Mouse (Mus musculus) layer of hippocampus, adult 18-20 months (tissue): Measurements from ENCODE around the gene Fyn. TPM values are rescaled to one million over a fixed set of nuclear protein-coding genes. Genes with fewer than 3 reads are reported as not detected.

Experiments
- DNase-seq, 2 experiments: peaks; one replicate each; pipeline ENCODE4 v3.0.0; 2022; ENCODE audit warnings: low spot score in 2 of 2
- total RNA-seq, 2 experiments: library from RNA; stranded (reverse); gene quantifications; 2 replicates each; pipeline ENCODE4 v1.2.3; 2021

The Fyn gene
- total RNA-seq, 2 experiments from 2014 or later: 115 to 118 TPM

DNA sequence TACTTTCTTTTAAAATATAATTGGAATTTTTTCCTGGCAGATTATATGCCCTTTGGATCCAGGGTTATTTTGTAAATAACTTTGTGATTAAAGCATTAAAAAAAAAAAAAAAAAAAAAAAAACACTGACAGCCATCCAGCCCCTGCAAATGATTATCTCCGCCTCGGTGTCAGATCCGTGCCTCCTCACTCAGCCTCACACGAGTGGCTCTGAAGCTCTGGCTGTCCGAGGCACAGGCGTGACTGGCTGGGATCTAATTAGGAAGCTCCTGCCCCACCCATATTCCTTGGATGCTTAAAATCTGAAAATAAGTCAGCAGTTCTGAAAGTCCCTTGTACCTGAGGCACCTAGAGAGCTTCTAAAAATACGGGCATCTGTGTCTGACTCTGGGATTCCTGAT lies 164.2 kb downstream of the Fyn start:
- DNase-seq: no peak

DNA sequence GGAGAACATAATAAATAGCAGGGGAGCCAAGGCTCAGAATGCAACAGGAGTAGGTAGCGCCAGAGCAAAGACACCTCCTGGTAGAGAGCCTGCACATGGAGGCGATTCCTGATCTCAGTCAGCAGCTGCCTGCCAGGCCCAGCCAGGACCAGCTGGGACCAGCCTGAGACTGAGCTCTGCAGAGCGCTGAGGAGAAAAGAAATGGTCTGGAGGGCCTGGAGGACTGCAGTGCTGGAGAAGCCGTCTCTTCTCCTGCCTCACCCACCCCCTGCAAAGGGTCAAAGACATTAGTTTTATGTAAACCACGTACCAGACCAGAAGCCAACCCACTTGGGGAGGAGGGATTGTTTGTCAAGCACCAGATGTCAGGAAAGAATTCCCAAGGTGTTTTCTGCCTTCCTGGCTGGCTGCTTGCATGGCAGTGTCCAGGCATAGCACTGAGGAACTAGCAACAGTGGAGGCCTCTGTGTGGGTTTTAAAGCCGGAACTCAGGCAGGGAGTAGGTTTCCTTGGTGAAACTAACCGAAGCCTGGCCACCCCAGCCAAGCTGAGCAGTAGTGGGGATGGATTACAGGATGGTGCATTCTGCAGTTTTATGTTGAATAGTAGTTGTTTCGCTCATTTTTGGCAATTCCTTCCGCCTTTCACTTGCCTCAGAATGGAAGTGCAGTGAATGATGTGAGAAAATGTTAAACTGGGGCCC lies 165.8 kb downstream of the Fyn start:
- no peak for DNase-seq

DNA sequence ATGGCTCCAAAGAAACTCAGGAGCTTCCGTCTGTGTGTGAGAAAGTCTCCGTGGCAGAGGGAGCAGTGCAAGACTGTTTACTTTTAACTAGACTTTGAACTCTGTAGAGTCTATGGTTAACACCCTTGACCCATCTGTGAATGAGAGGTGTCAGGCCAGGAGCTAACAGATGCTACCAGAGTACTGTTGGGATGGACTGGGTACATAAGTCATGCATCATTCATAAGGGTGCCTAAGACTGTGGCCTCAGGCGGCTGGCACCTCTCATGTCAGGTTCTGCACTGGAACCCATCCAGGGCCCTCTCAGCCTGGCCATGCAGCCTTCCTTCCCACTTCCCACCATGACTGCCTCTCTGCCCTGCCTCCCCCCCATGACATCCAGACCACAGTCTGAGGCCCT lies 166.7 kb downstream of the Fyn start:
- no peak for DNase-seq

DNA sequence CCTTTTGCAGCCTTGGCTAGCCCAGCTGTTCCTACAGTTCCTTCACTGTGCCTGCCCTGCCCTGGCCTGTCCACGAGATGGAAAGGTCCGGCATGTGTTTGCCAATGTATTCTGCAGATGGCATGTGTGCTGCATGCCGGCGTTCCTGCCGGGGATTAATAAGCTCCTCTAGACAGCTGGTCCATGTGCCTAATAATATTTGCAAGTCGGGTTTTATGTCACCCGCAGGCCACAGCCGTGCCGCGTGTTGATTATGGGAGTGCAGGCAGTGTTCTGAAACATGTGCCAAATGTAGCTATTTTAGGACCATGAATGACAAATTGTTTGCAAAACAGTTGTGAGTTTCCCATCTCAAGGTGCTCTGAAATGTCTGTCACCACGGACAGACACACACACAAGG lies 167.6 kb downstream of the Fyn start:
- peak in 1 of 2 experiments; percentile 72 for DNase-seq

DNA sequence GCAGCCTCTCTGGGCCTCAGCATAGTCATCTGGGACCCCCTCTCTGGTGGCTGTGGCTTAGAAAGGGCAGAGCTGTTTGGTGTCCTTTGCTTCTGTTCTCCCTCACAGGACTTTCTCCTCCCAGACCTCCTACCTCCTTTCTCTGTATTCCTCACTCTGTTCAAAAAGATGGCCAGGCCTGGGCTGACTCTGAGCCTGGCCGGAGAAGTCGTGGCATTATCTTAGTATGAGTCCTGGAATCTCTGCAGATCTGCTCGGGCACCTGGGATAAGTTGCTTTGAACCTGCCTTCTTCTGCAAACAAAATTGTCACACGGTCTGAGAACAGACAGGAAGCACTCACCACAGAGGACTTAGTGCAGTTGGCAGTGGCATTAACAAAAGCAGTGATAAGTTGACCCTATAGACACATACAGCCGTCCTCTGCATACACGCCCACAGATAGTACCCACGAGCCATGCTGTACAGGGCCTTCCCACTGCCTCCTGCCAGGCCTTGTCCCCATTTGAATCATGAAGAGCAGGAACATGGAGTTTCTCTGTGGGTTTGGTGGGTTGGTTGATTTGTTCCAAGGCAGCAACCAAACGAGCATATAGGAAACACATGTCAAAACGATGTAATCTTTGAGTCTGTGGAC lies 171.5 kb downstream of the Fyn start:
- DNase-seq: no peak

- peak in 1 of 2 experiments; percentile 69 for DNase-seq
Observed at GRCm38 (mm10) chr10:39540995-39541394, 172.3 kb downstream of the Fyn start.

DNA sequence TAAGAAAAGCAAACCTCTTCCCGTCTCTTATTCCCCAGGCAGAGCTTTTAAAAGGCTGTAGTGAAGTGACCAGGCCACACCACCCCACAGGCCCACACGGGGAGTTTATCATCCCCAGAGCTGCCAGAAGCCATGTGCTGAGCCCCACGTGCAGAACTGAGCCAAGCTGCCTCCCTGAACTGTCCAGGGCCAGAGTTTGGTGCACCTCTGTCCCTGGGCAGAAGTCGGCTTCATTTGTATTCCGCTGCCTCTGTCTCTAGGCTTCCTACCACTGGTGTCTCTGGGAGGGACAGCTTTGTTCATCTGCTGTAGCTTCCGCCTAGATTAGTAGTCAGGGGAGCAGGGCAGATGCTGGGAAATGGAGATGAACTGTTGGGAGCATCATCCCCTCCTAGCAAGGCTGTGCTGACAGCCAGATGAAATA lies 172.8 kb downstream of the Fyn start:
- DNase-seq: no peak

- DNase-seq: peak in 1 of 2 experiments; percentile 58
Observed at GRCm38 (mm10) chr10:39541951-39542521, 173.4 kb downstream of the Fyn start.

DNA sequence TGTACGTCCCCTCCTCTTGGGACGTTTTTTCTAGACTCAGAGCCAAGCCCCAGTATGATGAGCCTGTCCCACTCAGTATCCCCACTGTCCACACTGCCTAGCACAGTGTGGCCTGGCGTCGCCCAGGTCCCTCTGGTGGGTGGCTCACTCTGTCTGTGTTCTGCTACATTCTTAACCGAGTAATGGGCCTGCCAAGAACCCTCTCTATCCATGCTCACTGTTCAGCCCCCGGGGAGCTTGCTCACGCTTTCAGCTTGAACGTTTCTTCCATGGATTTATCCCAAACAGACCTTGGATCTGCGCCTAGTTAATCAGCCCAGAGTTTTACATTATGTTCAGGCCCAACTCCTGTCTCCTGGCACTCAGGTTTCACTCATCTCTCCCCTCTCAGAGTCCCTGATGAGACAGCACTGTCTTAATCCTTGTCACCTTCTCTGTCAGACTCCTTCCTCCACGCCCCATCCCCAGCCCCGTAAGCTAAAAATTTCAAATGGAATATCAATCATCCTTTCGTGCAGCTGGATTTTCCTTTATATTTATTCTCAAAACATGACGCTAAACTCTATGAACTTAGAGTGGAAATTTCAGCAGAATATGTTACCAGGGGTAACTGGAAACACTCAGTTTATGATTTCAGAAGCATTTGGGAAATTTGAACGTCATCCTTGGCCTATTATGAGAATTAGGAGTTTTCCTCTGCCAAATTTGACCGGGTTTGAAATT lies 174.0 kb downstream of the Fyn start:
- DNase-seq: peak in 1 of 2 experiments; percentile 61

GRCm38 (mm10) chr10:39543258-39543770 lies 174.7 kb downstream of the Fyn start:
- no peak for DNase-seq

DNA sequence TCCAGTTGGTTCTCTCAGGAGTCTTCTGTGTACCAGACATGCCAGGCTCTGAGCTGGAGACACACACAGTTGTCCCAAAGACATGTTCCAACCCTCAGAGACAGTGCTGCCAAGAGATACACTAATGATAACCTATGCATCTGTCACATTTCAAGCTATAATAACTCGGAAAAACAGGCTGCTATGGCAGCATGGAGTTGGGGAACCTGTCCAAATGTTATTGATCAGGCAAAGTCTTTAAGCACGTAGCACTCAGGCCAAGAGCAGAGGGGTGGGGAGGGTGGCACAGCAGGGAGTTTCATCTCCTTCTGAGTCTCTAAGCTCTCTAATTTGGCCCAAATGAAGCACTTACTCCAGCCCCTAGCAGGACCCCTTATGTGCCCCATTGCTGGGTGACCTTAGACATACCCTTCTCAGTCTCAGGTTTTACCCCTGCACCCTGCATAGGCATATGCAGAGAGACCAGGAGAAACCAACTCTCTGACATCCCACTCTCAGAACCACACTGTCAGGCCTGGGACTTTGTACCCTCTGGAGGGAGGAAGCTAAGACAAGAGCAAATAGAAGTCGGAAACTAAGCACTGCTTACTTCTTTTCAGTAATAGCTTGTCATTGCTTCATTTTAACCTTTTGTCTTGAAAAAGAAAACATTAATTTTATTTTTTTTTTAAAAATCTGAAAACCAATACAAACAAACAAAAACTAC lies 178.9 kb downstream of the Fyn start:
- DNase-seq: no peak

DNA sequence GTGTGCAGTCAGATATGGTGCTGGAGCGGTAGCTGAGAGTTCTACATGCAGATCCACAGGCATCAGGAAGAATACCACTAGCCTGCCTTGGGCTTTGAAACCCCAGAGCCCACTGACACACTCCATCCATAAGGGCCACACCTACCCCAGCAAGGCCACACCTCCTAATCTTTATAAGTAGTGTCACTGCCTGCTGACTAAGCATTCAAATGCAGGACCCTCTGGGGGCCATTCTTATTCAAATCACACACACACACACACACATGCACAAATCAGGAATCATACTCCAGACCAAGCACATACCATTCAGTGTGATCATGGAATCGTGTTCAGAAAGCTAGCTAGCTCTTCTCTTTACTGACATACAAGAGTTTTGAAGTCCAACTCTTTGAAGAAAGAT lies 182.1 kb downstream of the Fyn start:
- DNase-seq: no peak

GRCm38 (mm10) chr10:39551637-39552185 lies 183.1 kb downstream of the Fyn start:
- DNase-seq: no peak

DNA sequence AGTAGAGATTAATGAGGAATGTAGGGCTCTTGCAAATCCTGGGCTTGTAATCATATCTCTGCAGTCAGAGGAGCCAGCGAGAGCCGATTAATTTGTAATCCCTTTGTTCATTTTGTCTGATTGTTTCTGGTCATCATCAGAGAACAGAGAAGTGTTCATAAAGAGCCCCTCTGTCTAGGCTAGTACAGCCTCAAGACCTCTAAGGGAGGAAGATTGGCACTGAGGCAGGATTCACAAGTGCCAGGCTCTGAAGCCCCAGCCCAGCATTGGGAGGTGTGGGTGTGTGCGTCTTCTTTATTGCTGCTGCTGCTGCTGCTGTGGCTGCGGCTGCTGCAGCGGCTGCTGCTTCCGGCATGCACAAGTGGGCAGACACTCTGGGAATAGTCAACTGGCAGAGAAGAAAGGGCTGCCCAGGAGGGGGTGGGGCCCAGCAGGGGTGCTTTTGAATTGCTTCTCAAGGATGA lies 183.7 kb downstream of the Fyn start:
- DNase-seq: no peak

- no peak for DNase-seq
Observed at GRCm38 (mm10) chr10:39552903-39553302, 184.2 kb downstream of the Fyn start.

DNA sequence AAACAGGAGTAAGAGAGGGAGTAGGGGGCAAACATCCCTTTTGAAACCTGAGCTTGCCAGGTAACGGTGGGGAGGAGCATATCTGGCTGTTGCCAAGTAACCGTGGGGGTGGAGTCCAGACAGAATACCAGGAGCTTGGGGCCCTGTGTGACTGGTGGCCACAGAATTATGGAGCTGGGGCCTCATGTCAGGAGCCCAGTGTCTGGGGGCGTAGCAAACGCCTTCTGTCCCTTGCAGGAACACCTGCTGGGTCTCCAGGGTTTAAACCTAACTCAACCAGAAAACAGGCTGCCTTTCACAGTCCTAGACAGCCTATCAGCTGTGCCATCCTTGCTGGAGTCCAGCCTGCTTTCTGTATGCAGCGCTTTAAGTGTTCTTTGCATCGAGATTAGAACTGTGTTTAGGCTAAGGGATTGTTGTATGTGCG lies 186.6 kb downstream of the Fyn start:
- no peak for DNase-seq

DNA sequence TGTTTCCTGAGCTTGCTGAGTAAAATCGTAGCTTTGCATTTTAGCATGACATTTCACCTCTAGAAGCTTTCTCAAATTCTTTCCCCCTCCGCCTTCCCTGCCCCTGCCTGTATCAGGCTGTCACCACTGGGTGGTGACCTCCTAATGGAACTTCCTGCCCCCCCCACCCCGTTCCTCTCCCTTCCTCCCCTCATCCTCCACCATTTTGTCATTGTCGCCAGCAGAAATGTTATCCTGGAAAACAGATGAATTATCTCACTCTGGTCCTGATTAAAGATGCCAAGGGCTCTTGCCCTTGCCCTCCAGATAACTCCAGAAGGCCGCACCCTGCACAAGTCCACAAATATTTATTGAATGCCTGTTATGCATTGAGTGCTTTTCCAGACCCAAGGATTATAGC lies 187.1 kb downstream of the Fyn start:
- no peak for DNase-seq

DNA sequence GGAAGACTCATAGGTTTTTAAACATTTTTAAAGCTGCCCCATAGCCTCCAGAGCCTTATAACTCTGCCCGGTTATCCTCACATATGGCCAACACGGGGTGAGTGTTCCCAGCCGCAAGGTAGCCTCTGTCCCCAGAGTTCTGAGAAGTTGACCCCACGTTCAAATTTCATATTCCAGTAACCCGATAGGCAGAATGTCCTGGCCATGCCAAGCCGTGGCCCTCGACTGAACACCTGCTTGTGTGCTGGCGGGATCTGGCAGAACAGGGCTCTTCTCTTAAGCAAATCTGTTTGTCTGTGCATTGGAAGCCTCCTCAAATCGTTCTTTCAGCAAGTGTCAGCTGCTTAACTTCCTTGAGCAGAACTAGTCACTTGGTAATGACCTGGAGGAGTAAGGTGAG lies 188.7 kb downstream of the Fyn start:
- no peak for DNase-seq

DNA sequence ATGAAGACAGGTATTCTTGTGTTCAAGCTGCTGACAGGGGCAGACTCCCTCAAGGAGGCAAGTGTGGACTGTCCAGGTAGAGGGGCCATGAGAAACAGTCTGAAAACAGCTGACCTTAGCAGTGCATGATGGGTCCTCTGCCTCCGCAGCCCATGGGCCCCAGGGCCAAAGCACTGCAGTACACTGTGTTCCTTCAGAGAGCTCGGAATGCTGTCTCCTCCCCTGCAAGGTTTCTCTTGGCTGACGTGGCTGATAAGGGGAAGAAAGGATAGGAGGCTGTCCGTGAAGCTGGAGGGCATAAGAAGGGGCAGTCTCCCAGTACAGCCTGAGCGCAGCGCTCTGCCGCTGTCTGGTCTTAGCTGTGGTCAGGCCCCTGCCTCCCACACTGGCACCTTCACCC lies 189.2 kb downstream of the Fyn start:
- no peak for DNase-seq

DNA sequence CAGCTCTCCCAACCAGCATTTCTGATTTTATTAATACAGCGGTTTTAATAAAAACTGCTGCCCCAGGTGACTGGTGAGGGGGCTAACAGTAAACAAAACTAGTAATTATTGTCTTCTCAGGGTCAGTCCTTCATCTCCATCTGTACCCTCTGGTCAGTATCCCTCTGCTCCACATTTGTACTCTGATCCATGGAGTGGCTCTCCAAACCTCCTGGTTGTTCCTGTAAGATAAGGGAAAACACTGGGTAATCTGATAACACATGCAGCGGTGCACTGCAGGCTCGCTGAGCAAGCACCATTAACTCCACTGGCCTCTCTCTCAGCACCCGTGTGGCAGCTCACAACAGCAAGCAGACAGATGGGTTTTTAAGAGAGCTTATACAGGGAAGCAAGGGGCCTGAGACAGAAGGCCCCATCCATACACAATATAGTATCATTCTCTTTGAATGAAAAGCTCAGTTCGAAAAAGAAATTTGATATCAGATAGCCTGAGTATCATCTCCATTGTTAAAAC lies 189.9 kb downstream of the Fyn start:
- no peak for DNase-seq
